Mouse (Mus musculus) ovary, postnatal 10 days (tissue): ENCODE results near the gene Arhgef26.

ENCODE experiments used
- DNase-seq: peaks from one replicate; pipeline ENCODE4 v3.0.0; 2022; ENCODE audit warnings: low spot score

Gene Arhgef26

DNA sequence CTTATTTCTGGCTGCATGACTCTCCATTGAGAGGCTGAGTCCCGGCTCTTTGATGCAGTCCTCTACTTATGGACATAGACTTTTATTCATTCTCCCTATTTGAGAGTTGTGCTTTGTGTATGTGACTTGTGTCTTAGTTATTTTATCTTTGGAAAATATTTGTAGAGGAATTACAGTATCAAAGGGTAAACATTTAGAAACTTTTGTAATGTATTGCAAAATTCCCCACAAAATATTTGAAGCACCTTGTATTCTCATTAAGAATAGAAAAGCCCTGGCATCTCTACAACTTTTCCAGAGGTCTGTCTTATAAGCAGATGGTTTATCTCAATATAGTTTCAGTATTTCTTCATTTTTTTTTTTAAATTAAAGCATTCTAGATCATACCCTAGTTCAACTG, 44.7 kb downstream of the Arhgef26 start:
- DNase-seq, result no peak

DNA sequence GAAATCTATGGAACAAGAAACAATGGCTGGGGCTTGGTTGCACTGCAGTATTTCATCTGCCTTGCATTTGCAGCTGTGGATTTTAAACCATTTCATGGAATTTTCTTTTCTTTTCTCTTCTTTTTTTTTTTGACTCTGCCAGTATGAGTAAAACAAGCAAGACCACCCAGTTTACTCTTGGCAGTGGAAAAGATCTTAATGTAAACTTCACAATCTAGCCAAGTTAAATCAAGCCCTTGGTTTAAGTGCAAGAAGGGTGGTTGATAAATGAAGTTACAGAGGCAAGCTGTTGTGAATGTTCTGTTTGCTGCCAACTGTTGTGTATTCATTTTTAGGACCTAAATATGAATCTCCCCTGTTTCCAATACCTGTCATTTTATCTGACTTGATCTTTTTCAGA, 54.5 kb downstream of the Arhgef26 start:
- no peak for DNase-seq

GRCm38 (mm10) chr3:62394284-62394683, 56.1 kb downstream of the Arhgef26 start:
- no peak for DNase-seq

DNA sequence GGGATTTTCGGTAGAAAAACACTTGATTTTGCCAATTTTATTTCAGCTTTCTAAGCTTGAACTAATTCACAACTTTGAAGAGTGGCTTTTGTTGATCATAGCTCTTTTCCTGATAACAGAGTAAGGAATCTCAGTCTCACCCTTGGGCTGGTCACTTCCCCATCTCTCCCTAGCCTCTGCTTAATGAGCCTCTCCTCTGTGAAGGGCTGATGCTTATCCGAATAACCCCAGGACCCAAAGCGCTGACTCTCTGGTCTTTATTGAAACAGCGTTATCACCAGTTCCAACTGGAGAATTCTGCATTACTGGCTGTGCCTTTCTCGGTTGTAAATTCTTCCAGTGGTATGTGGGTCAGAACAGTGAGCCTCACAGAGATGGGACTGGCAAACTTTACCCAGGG, 57.2 kb downstream of the Arhgef26 start:
- no peak for DNase-seq

- no peak for DNase-seq
These were observed 58.0 kb downstream of the Arhgef26 start for GRCm38 (mm10) chr3:62396109-62396508.

- DNase-seq, result no peak
These were observed 60.0 kb downstream of the Arhgef26 start for GRCm38 (mm10) chr3:62398094-62398493.

DNA sequence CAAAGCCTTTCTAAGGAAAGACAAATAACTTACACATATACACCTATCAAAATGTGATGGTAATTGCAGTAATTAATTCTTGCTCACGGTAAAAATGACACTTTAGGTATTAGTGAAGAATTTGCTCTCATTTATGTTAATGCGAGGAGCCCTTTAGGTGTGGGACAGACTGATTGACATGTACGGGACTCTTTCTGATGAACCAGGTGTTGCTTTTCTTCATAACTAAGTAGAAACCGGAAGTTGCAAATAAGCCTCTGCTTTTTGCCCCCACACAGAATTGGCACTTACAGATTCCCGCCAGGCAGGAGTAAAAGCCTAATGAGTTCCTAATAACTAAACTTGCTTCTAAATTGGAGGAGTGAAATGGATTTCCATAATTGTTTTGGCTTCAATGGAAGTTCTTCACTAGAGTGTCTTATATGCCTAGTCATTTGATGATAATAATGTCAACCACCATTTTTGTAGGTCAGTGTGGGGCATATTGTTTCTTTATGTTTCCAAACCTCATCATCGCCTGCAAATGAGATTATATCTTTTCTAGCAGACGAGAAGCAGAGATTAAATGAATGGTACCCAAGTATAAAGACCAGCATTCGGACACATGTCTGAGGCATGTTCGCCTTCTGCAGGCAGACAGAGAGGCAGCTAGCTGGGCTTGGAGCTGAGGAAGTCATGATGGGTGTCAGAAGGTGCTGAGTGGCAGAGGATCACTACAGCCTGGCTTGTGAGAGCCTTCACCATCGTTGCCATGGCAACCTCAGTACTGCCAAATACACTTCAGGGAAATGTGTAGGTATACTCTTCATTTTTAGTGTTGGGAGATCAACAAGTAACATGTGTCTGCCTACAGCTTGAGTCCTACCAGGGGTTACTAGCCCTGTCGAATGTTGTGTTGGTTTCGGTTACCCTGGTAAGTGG, 61.9 kb downstream of the Arhgef26 start:
- DNase-seq, result no peak

GRCm38 (mm10) chr3:62402466-62402865, 64.3 kb downstream of the Arhgef26 start:
- no peak for DNase-seq

DNA sequence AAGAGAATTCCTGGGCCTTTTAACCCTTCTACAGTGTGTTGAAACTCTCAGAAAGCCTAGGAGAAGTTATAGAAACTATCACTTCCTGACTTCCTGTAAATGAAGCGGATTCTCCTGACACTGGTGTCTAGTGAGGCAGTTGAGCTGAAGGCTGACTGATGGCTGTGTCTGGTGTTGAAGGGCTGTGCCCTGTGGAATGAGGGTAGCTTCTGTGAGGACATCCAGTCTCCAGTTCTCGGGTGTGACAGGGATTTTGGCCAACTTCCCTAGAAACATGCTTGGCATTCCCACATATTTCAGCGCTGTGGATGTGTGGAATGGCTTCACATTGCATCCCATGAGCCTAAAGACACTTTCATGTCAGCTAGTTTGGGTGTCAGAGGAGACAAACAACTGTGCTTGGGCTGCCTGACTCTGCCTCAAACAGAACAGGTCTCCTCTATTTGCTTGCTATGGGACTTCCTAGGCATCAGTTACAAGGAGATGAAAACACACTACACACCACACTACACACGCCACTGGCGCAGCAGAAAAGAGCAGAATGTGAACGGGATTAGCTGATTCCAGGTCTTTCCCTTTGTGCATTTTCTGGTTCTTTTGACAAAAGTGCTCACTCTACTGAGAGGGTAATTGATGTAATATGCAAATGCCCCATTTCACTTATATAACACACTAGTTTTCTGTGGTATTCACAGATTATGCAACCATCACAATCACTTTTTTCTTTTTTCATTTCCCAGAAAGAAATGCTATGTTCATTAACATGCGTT, 66.5 kb downstream of the Arhgef26 start:
- no peak for DNase-seq

- no peak for DNase-seq
These were observed 71.5 kb downstream of the Arhgef26 start for GRCm38 (mm10) chr3:62409555-62410182.

GRCm38 (mm10) chr3:62410491-62410890, 72.3 kb downstream of the Arhgef26 start:
- DNase-seq, result no peak

DNA sequence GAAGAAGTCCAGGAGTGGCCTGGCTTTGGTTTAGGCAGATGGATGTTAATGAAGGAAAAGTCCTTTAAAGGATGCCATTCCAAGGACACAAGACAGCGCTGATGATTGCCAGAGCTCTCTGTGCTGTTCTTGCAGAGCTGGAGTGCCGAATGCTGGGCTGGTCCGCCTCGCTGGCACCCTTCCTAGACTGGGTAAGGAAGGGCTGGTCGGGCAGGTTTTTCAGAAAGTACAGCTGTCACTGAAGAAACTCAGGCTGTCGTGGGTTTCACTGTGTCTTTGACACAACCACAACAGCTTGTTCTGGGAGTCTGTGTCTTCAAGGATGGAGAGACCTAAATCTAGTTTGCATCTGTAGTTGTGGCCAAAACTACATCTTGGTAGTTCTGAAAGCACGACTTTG, 74.6 kb downstream of the Arhgef26 start:
- peak; percentile 7 for DNase-seq

GRCm38 (mm10) chr3:62414926-62415325, 76.8 kb downstream of the Arhgef26 start:
- no peak for DNase-seq

DNA sequence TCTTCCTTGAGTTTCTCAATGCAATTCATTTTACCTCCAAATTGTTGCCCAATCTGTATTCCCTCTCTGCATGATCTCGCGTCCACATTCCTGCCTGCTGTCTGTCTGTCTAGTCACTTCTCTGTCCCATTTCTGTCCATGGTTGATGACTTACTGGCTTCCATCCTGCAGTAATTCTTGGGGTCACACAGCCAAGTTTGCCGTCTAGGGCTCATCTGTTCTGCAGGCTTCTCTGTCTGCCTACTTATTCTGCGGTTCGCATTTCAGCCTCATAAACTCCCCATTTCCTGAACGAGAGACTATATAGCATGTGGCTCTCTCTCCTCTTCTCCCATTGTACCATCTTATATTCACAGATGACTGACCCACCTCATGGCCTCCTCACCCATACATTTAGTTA, 79.3 kb downstream of the Arhgef26 start:
- DNase-seq, result no peak

DNA sequence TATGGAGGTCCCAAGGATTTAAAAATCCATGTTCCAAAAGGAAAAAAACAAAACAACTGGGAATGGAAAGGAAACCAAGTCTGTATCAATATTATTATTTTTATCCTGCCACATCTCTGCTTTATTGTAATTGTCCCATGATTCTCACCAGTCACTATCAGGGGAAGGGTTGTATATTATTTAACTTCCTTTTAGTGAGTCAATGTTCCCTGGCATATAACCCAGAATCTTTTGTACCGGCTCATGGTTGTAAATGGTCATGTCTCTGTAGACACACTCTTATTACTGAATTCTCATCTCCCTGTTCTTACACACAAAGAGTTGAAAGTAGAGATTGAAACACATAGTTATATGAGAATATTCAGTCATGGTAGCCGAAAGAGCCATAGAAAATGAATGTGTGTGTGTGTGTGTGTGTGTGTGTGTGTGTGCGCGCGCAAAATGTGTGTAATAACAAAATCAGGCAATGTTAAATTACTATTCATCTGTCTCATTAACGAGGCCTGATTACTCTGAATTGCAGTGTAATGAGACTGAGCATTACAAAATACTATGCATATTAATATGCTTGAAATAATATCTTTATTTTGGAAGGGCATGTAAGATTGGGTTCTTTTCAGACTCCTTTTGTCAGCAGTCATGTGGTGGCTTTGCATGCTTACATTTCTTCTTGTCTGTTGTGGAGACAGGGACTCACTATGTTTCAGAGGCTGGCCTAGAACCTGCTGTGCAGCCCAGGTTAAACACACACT, 80.4 kb downstream of the Arhgef26 start:
- no peak for DNase-seq

DNA sequence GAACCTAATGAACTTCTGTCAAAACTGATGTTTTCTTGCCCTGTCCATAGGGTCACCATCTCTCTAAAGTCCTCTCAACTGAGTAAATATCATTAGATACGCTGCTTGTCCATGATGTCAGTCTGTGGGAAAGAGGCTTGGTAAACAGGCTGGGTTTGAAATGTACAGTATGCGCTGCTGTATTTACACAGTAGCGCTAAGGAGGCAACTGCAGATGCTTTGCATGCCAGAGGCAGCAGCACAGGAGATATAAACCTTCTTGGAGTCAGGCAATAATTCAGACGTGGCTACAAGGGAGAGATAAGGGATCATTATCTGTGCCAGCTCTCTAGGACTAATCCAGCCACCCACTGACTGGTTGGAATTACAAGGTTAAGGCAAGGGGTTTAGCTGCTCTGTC, 95.5 kb downstream of the Arhgef26 start:
- DNase-seq, result no peak

GRCm38 (mm10) chr3:62435923-62436322, 97.8 kb downstream of the Arhgef26 start:
- DNase-seq, result no peak

GRCm38 (mm10) chr3:62440431-62440969, 102.4 kb downstream of the Arhgef26 start:
- no peak for DNase-seq

- DNase-seq, result no peak
These were observed 105.5 kb downstream of the Arhgef26 start for GRCm38 (mm10) chr3:62443582-62444194.

DNA sequence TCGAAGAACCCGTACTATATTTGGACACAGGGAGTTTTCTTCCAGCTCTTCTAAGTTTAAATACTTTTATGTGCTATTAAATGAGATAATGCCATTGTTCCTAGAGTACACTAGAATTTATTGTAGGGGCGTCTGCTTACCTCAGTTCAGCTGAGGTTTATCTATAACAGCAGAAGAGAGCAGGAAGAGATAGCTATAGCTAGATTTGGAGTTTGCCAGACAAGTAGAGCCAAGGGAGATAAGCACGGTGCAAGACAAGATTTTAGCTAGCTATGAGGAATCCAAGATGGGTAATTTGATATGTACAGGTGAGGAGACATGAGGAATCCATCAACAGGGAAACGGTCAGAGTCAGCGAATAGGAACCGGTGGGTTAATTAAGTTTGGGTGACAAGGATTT, 108.1 kb downstream of the Arhgef26 start:
- no peak for DNase-seq

- no peak for DNase-seq
These were observed 109.0 kb downstream of the Arhgef26 start for GRCm38 (mm10) chr3:62447151-62447550.
